Mouse (Mus musculus): ENCODE measurements around the gene Lamc3.

Gene Lamc3

GRCm38 (mm10) chr2:31990961-31991360 lies 103.9 kb downstream of the Lamc3 start:
- DNase-seq, result no peak

GRCm38 (mm10) chr2:31994896-31995295 lies 107.8 kb downstream of the Lamc3 start:
- DNase-seq, result no peak

- no peak for DNase-seq
Observed at GRCm38 (mm10) chr2:31996060-31996459, 109.0 kb downstream of the Lamc3 start.

Measured in cerebellum, adult 8-10 months (tissue).